Mouse (Mus musculus) forebrain, postnatal 0 days (tissue): ENCODE results near the gene Ankrd13d. TPM values are rescaled to one million over a fixed set of nuclear protein-coding genes. Genes with fewer than 3 reads are reported as not detected.
A peak's percentile ranks its signal among the peaks of the same experiment; 100 is the strongest.

ENCODE experiments used
- ATAC-seq: fragments of 200-750 bp; cut with Nextera tagmentation; 2 replicates; pipeline ENCODE4 v1.8.0; 2017; ENCODE audit warnings: mild to moderate bottlenecking, moderate library complexity
- DNase-seq: peaks from one replicate; pipeline ENCODE4 v3.0.0-alpha.2; 2015
- H3K27ac ChIP-seq: fragments of 300-500 bp; sonication (generic); 2 replicates; pipeline ENCODE4 v1.5.1; 2014; ENCODE audit warnings: low read depth, mild to moderate bottlenecking, antibody characterized with exemption, low read length, moderate library complexity, mixed read lengths
- H3K27me3 ChIP-seq: fragments of 300-500 bp; sonication (generic); 2 replicates; pipeline ENCODE4 v1.6.1; 2014; ENCODE audit warnings: mild to moderate bottlenecking, low read length, mixed read lengths; ENCODE audit not compliant: insufficient read depth
- H3K36me3 ChIP-seq: fragments of 300-500 bp; sonication (generic); 2 replicates; pipeline ENCODE4 v1.6.1; 2014; ENCODE audit warnings: mild to moderate bottlenecking, moderate library complexity; ENCODE audit not compliant: insufficient read depth
- H3K4me1 ChIP-seq: fragments of 300-500 bp; sonication (generic); 2 replicates; pipeline ENCODE4 v1.6.1; 2014; ENCODE audit warnings: antibody characterized with exemption; ENCODE audit not compliant: insufficient read depth
- H3K4me2 ChIP-seq: fragments of 300-500 bp; sonication (generic); 2 replicates; pipeline ENCODE4 v1.6.1; 2014; ENCODE audit warnings: low read depth, mild to moderate bottlenecking, moderate library complexity
- H3K4me3 ChIP-seq: fragments of 300-500 bp; sonication (generic); 2 replicates; pipeline ENCODE4 v1.5.1; 2014; ENCODE audit warnings: low read depth, low read length, mixed read lengths
- H3K9ac ChIP-seq: fragments of 300-500 bp; sonication (generic); 2 replicates; pipeline ENCODE4 v1.6.1; 2014; ENCODE audit warnings: mild to moderate bottlenecking
- H3K9me3 ChIP-seq: fragments of 300-500 bp; sonication (generic); 2 replicates; pipeline ENCODE4 v1.6.1; 2016; ENCODE audit warnings: low read length
- CTCF ChIP-seq: sonication (generic); IDR thresholded peaks from 2 replicates; pipeline ENCODE4 v1.5.1; 2016; ENCODE audit warnings: antibody characterized with exemption, control low read depth, low read depth
- WGBS: fragments of 180-500 bp; shearing (Covaris S2); extraction: QIAGEN DNeasy Blood & Tissue Kit; methylation state at CpG from one replicate; pipeline ENCODE4 v1.1.7; 2014; 5-methylcytosine and 5-hydroxymethylcytosine counted together
- polyA plus RNA-seq: library from polyadenylated mRNA; unstranded; fragments of >200 nt; fragmentation: Nextera tagmentation; extraction: Ambion mirVana; gene quantifications from 2 replicates; pipeline ENCODE4 v1.2.1, GENCODE M21; 2015
- total RNA-seq: library from RNA; depleted of rRNA; stranded (reverse); fragments of >200 nt; gene quantifications from 2 replicates; pipeline ENCODE4 v1.2.3, GENCODE M21; 2014

Gene Ankrd13d
- total and polyA plus RNA-seq, 2 experiments from 2014 or later, result 55.2 to 87.3 TPM

- no peak for DNase-seq
- H3K4me2 ChIP-seq, result no peak overlapping the region
Measured at GRCm38 (mm10) chr19:4247010-4247409, 35.9 kb downstream of the Ankrd13d start.

GRCm38 (mm10) chr19:4244775-4245174, 38.2 kb downstream of the Ankrd13d start:
- no peak for TF ChIP-seq CTCF
- no peak overlapping the region for H3K9ac ChIP-seq
- H3K9me3 ChIP-seq, result no peaks in the 10 kb centered on the region
- no peak overlapping the region for H3K4me3 ChIP-seq
- DNase-seq (no peak), ATAC-seq (no peak)
- H3K27me3 ChIP-seq, result no peaks in the 10 kb centered on the region
- WGBS, result 85% methylated on average over 6 of the region's 6 CpGs
- H3K36me3 ChIP-seq, result no peaks in the 10 kb centered on the region
- H3K27ac ChIP-seq, result no peak overlapping the region
- H3K4me2 ChIP-seq, result no peak overlapping the region
- H3K4me1 ChIP-seq, result no peaks in the 10 kb centered on the region

More at GRCm38 (mm10) chr19:4247010-4247409, 35.9 kb downstream of the Ankrd13d start:
- Histone ChIP-seq H3K4me3 (no peak overlapping the region), H3K27ac (no peak overlapping the region), H3K9ac (no peak overlapping the region), H3K36me3 (no peaks in the 10 kb centered on the region), H3K4me1 (no peaks in the 10 kb centered on the region), H3K9me3 (no peaks in the 10 kb centered on the region), H3K27me3 (no peaks in the 10 kb centered on the region)
- 57% methylated on average over 1 of the region's 1 CpGs for WGBS
- no peak for ATAC-seq
- no peak; the same call in 1 of the 2 replicates for TF ChIP-seq CTCF

GRCm38 (mm10) chr19:4242416-4242815, 40.5 kb downstream of the Ankrd13d start:
- Histone ChIP-seq H3K4me2 (no peak overlapping the region), H3K27me3 (no peaks in the 10 kb centered on the region), H3K36me3 (no peaks in the 10 kb centered on the region), H3K9ac (no peak overlapping the region), H3K27ac (no peak overlapping the region), H3K4me1 (no peaks in the 10 kb centered on the region), H3K9me3 (no peaks in the 10 kb centered on the region), H3K4me3 (no peak overlapping the region)
- 0 out of 2 replicates have a peak, but pooled peaks have one; percentile 8 for TF ChIP-seq CTCF
- 62% methylated on average over 3 of the region's 3 CpGs for WGBS
- no peak for DNase-seq
- ATAC-seq, result no peak

- Histone ChIP-seq H3K4me2 (no peak overlapping the region), H3K27me3 (no peaks in the 10 kb centered on the region), H3K36me3 (no peaks in the 10 kb centered on the region), H3K9ac (no peak overlapping the region), H3K9me3 (no peaks in the 10 kb centered on the region), H3K4me1 (no peaks in the 10 kb centered on the region), H3K4me3 (no peak overlapping the region), H3K27ac (no peak overlapping the region)
- DNase-seq, result no peak
- no peak for ATAC-seq
- 75% methylated on average over 8 of the region's 8 CpGs for WGBS
- no peak for TF ChIP-seq CTCF
Measured at GRCm38 (mm10) chr19:4240247-4240668, 42.7 kb downstream of the Ankrd13d start.

GRCm38 (mm10) chr19:4234548-4234947, 48.4 kb downstream of the Ankrd13d start:
- Histone ChIP-seq H3K27me3 (no peaks in the 10 kb centered on the region), H3K4me3 (no peak overlapping the region), H3K36me3 (no peaks in the 10 kb centered on the region), H3K9ac (no peak overlapping the region), H3K27ac (no peak overlapping the region), H3K9me3 (no peaks in the 10 kb centered on the region), H3K4me1 (peaks cover 9% of the 10 kb centered on the region; the same call in 1 of the 2 replicates), H3K4me2 (no peak overlapping the region)
- no peak for TF ChIP-seq CTCF
- WGBS, result 86% methylated on average over 4 of the region's 4 CpGs
- no peak for DNase-seq
- no peak for ATAC-seq

GRCm38 (mm10) chr19:4232651-4233050, 50.3 kb downstream of the Ankrd13d start:
- H3K36me3 ChIP-seq, result no peaks in the 10 kb centered on the region
- H3K9me3 ChIP-seq, result no peaks in the 10 kb centered on the region
- H3K27ac ChIP-seq, result no peak overlapping the region
- H3K27me3 ChIP-seq, result no peaks in the 10 kb centered on the region
- no peak for ATAC-seq
- peaks cover 9% of the 10 kb centered on the region; the same call in 1 of the 2 replicates for H3K4me1 ChIP-seq
- TF ChIP-seq CTCF, result no peak
- H3K4me2 ChIP-seq, result peak overlapping the region; percentile 83
- peak overlapping the region; percentile 68; the same call in 1 of the 2 replicates for H3K9ac ChIP-seq
- H3K4me3 ChIP-seq, result peak overlapping the region; percentile 62
- DNase-seq, result no peak
- WGBS, result 84% methylated on average over 7 of the region's 7 CpGs

GRCm38 (mm10) chr19:4232186-4232572, 50.8 kb downstream of the Ankrd13d start:
- peak overlapping the region; percentile 62 for H3K4me3 ChIP-seq
- H3K36me3 ChIP-seq, result no peaks in the 10 kb centered on the region
- H3K9me3 ChIP-seq, result no peaks in the 10 kb centered on the region
- no peaks in the 10 kb centered on the region for H3K27me3 ChIP-seq
- peak overlapping the region; percentile 68 for H3K9ac ChIP-seq
- H3K4me1 ChIP-seq, result peaks cover 9% of the 10 kb centered on the region; the same call in 1 of the 2 replicates
- no peak for TF ChIP-seq CTCF
- WGBS, result 6% methylated on average over 2 of the region's 2 CpGs
- H3K27ac ChIP-seq, result peak overlapping the region; percentile 68
- peak overlapping the region; percentile 83 for H3K4me2 ChIP-seq
- ATAC-seq (peak; percentile 44), DNase-seq (no peak)
